Mouse (Mus musculus): ENCODE measurements at regions not wholly inside any gene's neighbourhood (a gene's known extent, or its start where the extent isn't known, plus 50 kb on each side); places are given as distances from the start of the nearest gene placed in this dataset.

GRCm38 (mm10) chr13:71868763-71869162, 94.8 kb downstream of the Irx1 start:
- TF ChIP-seq POLR2A (IDR thresholded peaks at IDR 0.05; ENCODE audit: low read depth, low read length), result no peak
- no peak for TF ChIP-seq CTCF (conservative IDR thresholded peaks at IDR 0.05; ENCODE audit: insufficient read depth, insufficient read length, low read depth, low read length)
